In the genomic region with DNA sequence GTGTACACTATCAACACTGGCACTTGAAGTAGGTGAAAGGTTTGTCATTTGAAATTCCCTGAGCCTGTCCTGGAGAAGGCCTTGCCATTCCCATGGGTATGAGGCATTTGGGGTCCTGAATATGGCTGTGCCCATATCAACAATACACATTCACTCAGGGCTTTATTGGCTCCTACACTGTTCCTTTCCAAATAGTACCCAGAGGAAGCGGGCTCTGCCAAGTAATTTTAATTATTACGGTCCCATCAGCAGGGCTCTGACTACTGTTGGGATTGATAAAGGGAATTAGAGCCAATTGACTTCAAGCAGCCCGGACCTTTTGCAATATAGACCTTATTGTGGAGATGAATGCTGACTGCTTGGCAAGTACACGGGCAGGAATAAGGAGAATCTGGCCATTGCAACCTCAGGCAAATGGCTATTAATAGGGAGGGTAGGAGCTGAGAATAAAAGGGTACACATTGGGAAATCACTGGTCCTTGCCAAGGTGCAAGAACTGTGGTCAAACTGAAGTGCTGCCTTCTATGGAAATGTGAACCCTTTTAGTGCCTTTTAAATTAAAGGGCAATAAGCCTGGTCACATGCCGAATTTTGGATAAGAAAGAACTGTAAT, we compare ENCODE assay signal across 17 mouse cellular contexts. TPM values are rescaled to one million over a fixed set of nuclear protein-coding genes. Genes with fewer than 3 reads are reported as not detected.
A peak's percentile ranks its signal among the peaks of the same experiment; 100 is the strongest.
DNase-seq lines count a peak whose midpoint lies in the region; ATAC-seq lines count a peak whose summit lies in the region.
"Had no signal": no experiment of that assay in that cellular context is flagged by ENCODE, and none has a peak within 500 bp of the region (broad histone marks: within the 10 kb centered on the region; RNA-seq: fewer than 3 reads in every experiment).

No protein-coding gene starts in this region.

- H3K4me2 ChIP-seq in midbrain, embryonic 16.5 days (ENCODE audit: low read length) = no peak overlapping the region
- H3K4me2 ChIP-seq: limb, embryonic 12.5 days; lung, embryonic 14.5 days; midbrain, embryonic 12.5 days had no signal

- H3K4me1 ChIP-seq in heart, embryonic 10.5 days = peaks cover 2% of the 10 kb centered on the region; the same call in 1 of the 2 replicates
- no peaks in the 10 kb centered on the region for H3K4me1 ChIP-seq in midbrain, embryonic 16.5 days (ENCODE audit: control insufficient read depth, insufficient read depth, low read length)
- no peaks in the 10 kb centered on the region for H3K4me1 ChIP-seq in midbrain, embryonic 10.5 days
- H3K4me1 ChIP-seq: limb, embryonic 12.5 days; midbrain, embryonic 12.5 days had no signal

- 87% methylated on average over 5 of the region's 5 CpGs for WGBS in heart, embryonic 10.5 days
- 70% methylated on average over 5 of the region's 5 CpGs for WGBS in midbrain, embryonic 16.5 days
- WGBS in midbrain, embryonic 10.5 days = 87% methylated on average over 5 of the region's 5 CpGs

- peak; percentile 23 for DNase-seq in adrenal gland, postnatal 10 days
- no peak for DNase-seq in adrenal gland, postnatal 4 days (ENCODE audit: low spot score in 2 of 2)
- peak; percentile 6 for DNase-seq in heart, adult 8-10 months (ENCODE audit: low spot score)
- DNase-seq in heart, embryonic 10.5 days (ENCODE audit: low spot score) = no peak
- no peak for DNase-seq in midbrain, embryonic 10.5 days (ENCODE audit: low spot score)
- DNase-seq in lung, postnatal 14 days = peak; percentile 16
- DNase-seq in kidney, adult 8-10 months = no peak
- DNase-seq: adrenal gland, adult 8-10 months; cerebellum, adult 11 months; gastrocnemius, postnatal 14 days; kidney, postnatal 25 days; layer of hippocampus, postnatal 36 days; lung, embryonic 14.5 days had no signal

- H3K36me3 ChIP-seq in heart, embryonic 10.5 days = no peaks in the 10 kb centered on the region
- no peaks in the 10 kb centered on the region for H3K36me3 ChIP-seq in midbrain, embryonic 16.5 days (ENCODE audit: control insufficient read depth, insufficient read depth, low read length)
- no peaks in the 10 kb centered on the region for H3K36me3 ChIP-seq in midbrain, embryonic 10.5 days
- H3K36me3 ChIP-seq: limb, embryonic 12.5 days; midbrain, embryonic 12.5 days had no signal

- ATAC-seq in midbrain, embryonic 16.5 days = peak; percentile 51; the same call in 1 of the 2 replicates
- ATAC-seq: inflammation-experienced regulatory T-cells, adult 6 months had no signal

- no peak overlapping the region for H3K9ac ChIP-seq in midbrain, embryonic 16.5 days (ENCODE audit: low read depth, low read length)
- H3K9ac ChIP-seq: limb, embryonic 12.5 days; lung, embryonic 14.5 days; midbrain, embryonic 12.5 days had no signal

- no peaks in the 10 kb centered on the region for H3K9me3 ChIP-seq in heart, embryonic 10.5 days
- H3K9me3 ChIP-seq in midbrain, embryonic 16.5 days (replicated peaks; ENCODE audit: control insufficient read depth, low read length, poor library complexity, severe bottlenecking) = no peaks in the 10 kb centered on the region
- no peaks in the 10 kb centered on the region for H3K9me3 ChIP-seq in midbrain, embryonic 10.5 days (replicated peaks)
- H3K9me3 ChIP-seq: limb, embryonic 12.5 days; midbrain, embryonic 12.5 days had no signal

- H3K27me3 ChIP-seq in heart, embryonic 10.5 days (ENCODE audit: insufficient read depth, poor library complexity, severe bottlenecking) = no peaks in the 10 kb centered on the region
- no peaks in the 10 kb centered on the region for H3K27me3 ChIP-seq in midbrain, embryonic 16.5 days (ENCODE audit: control insufficient read depth, insufficient read depth, low read depth, low read length)
- no peaks in the 10 kb centered on the region for H3K27me3 ChIP-seq in midbrain, embryonic 10.5 days (ENCODE audit: low read depth, poor library complexity, severe bottlenecking)
- H3K27me3 ChIP-seq: limb, embryonic 12.5 days; midbrain, embryonic 12.5 days had no signal

- H3K4me3 ChIP-seq in heart, embryonic 10.5 days = no peak overlapping the region
- no peak overlapping the region for H3K4me3 ChIP-seq in midbrain, embryonic 16.5 days (ENCODE audit: low read depth, low read length)
- H3K4me3 ChIP-seq in midbrain, embryonic 10.5 days = no peak overlapping the region
- H3K4me3 ChIP-seq: limb, embryonic 12.5 days; midbrain, embryonic 12.5 days had no signal

- H3K27ac ChIP-seq in heart, embryonic 10.5 days = no peak overlapping the region
- H3K27ac ChIP-seq in midbrain, embryonic 16.5 days (ENCODE audit: low read length) = no peak overlapping the region
- H3K27ac ChIP-seq in midbrain, embryonic 10.5 days (replicated peaks) = no peak overlapping the region
- H3K27ac ChIP-seq: limb, embryonic 12.5 days; midbrain, embryonic 12.5 days had no signal

RNA-seq across cellular contexts. Expression of a gene that starts 38.0 kb away (rescaled TPM):
- 10 to 100 TPM; 45.6 to 52.4 TPM for total RNA-seq in adrenal gland, postnatal 10 days (2021)
- 10 to 100 TPM; 30.7 to 32.0 TPM for total RNA-seq in adrenal gland, postnatal 4 days (2021)
- total RNA-seq in heart, adult 8-10 months (2022) = 100 to 1,000 TPM; 229 to 259 (median 251) TPM
- 8.9 and 11.6 TPM in 2 replicates for polyA plus RNA-seq in heart, embryonic 10.5 days (2016; fragmentation: Nextera tagmentation; extraction: Ambion mirVana)
- 34.2 and 38.6 TPM in 2 replicates for polyA plus RNA-seq in midbrain, embryonic 16.5 days (2015; fragmentation: Nextera tagmentation; extraction: Ambion mirVana)
- polyA plus RNA-seq in midbrain, embryonic 10.5 days (2016; fragmentation: Nextera tagmentation; extraction: Ambion mirVana) = 7.6 and 7.9 TPM in 2 replicates

Comparison
In these comparisons a context has a peak if more than half of its experiments do, and no peak if none do; other contexts are left out.
1. DNase-seq: peak in adrenal gland, postnatal 10 days (single experiment), heart, adult 8-10 months (single experiment) and lung, postnatal 14 days (single experiment); none in adrenal gland, postnatal 4 days (0 of 2), heart, embryonic 10.5 days (single experiment), midbrain, embryonic 10.5 days (single experiment) and kidney, adult 8-10 months (0 of 2).
2. RNA of a gene that starts 38.0 kb away (total RNA-seq): 229 to 259 TPM in heart, adult 8-10 months; 45.6 to 52.4 TPM in adrenal gland, postnatal 10 days and 30.7 to 32.0 TPM in adrenal gland, postnatal 4 days; every median in the first group is over 4 times any median in the second.